Mouse (Mus musculus): Measurements from ENCODE around the gene Srcap.
"Not testable (repeated sequence)": the region's sequence is repeated elsewhere in the genome, so short reads cannot be mapped to it uniquely, and the experiment has no call there.

The Srcap gene

GRCm38 (mm10) chr7:127489982-127490381 is 21.8 kb upstream of the Srcap start:
- DNase-seq (ENCODE audit: low spot score in 2 of 2) = no peak

DNA sequence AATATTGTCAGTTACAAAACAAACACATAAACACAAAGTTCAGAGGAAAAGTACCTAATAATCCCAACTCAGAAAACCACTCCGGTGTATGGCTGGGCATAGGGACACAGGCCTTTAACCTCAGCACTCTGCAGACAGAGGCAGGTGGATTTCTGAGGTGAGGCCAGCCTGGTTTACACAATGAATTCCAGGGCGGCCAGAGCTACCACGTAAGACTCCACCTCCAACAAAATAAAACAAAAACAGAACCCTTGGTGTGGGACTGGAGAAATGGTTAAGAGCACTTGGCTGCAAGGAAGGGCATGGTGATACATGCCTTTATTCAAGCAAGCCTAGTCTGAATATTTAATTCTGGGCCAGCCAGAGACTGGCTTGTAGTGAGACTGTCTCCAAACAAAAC is 19.9 kb upstream of the Srcap start:
- no peak for DNase-seq (ENCODE audit: low spot score in 2 of 2)

GRCm38 (mm10) chr7:127494648-127495047 is 17.1 kb upstream of the Srcap start:
- no peak for DNase-seq (ENCODE audit: low spot score in 2 of 2)

DNA sequence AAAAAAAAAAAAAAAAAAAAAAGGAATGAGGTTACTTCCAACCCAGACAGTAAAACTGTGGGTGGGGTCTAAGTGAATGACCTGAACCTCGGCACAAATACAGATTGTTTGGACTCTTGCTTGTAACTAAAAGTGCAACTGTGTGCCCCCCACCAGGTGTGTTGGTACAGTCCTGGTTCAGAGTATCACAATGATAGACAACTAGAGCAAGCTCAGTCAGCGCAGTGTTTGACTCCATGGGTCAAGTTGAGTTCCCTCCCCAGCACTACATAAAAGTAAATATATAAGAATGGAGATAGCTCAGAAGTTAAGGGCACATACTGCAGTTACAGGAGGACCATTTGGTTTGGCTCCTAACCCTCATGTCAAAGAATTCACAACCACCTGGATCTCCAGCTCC is 14.4 kb upstream of the Srcap start:
- DNase-seq (ENCODE audit: low spot score in 2 of 2) = no peak

GRCm38 (mm10) chr7:127498407-127498806 is 13.4 kb upstream of the Srcap start:
- no peak for DNase-seq (ENCODE audit: low spot score in 2 of 2)

GRCm38 (mm10) chr7:127508291-127508690 is 3.5 kb upstream of the Srcap start:
- DNase-seq (ENCODE audit: low spot score in 2 of 2) = no peak

GRCm38 (mm10) chr7:127509830-127510229 is 2.0 kb upstream of the Srcap start:
- DNase-seq (ENCODE audit: low spot score in 2 of 2) = not testable (repeated sequence)

DNA sequence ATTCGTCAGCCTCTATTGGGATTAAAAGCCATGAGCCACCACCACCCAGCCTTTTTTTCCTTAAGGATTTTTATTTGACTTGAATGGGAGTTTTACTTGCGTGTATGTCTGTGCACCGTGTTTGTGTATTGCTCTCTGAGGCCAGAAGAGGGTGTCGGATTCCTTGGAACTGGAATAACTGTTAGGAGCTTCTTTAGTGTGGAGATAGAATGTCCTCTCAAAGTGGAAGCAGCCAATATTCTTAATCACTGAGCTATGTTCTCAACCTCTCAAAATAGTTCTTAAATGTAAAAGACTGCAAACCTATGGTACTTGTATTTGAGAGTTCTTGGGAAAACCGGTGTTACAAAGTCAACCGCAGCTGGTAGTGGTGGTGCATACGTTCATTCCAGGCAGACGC is 542 bp upstream of the Srcap start:
- DNase-seq (ENCODE audit: low spot score in 2 of 2) = no peak

GRCm38 (mm10) chr7:127512231-127513015 is 640 bp downstream of the Srcap start:
- DNase-seq (ENCODE audit: low spot score in 2 of 2) = peak; percentile 70 to 92

- DNase-seq (ENCODE audit: low spot score in 2 of 2) = no peak
These were observed 1.2 kb downstream of the Srcap start for GRCm38 (mm10) chr7:127513016-127513390.

DNA sequence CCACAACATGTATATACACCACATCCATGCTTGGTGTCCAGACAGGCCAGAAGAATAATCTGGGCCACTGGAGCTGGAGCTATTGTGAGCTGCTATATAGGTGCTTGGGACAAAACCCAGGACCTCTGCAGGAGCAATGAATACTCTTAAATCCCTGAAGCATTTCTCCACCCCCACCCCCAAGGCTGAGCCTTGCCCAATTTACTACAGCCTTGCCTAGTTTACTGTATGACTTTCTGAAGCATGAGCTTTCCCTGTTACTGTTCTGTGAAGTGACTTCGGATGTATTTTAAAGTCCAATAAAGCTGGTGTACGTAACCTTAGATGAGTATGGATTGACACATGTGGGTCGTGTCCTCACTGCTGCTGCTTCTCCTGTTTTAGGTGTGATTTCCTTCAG is 2.0 kb downstream of the Srcap start:
- no peak for DNase-seq (ENCODE audit: low spot score in 2 of 2)

DNA sequence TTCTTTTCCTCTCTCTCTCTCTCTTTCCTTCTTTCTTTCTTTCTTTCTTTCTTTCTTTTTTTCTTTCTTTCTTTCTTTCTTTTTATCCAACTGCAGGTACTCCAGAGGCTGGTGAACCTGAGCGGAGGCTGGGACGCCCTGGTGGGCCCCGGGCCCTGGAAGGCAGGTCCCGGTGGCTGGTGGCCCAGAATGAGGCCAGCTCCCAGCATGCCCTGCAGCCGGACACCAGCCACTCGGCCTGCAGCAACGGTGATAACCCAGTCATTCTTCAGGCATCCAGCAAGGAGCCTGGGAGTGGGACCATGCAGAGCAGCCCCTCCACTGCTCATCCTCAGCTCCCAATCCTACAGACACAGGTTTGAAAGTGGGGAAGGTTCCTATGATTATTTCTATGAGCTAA is 4.1 kb downstream of the Srcap start:
- DNase-seq (ENCODE audit: low spot score in 2 of 2) = no peak

- DNase-seq (ENCODE audit: low spot score in 2 of 2) = no peak
These were observed 4.6 kb downstream of the Srcap start for GRCm38 (mm10) chr7:127516344-127516743.

DNA sequence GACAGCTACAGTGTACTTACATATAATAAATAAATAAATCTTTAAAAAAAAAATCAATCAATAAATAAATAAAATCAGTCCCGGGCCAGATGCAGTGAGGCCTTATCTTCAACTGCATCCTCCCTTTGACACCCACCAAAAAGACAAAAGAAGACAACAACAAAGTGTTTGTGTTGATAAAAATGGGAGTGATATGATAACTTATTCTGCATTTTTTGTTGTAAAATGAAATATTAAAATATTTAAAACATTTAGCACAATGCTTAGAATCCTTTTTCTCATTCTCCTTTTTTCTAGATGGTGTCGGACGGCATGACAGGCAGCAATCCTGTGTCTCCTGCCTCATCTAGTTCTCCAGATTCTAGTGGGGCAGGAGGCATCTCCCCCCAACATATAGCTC is 7.5 kb downstream of the Srcap start, which contains the start of gene Gm42715:
Gene Gm42715, plus strand, starts transcription at position 301 of the 400 bp plus-strand sequence.
- DNase-seq (ENCODE audit: low spot score in 2 of 2) = no peak

- no peak for DNase-seq (ENCODE audit: low spot score in 2 of 2)
These were observed 29.9 kb downstream of the Srcap start for GRCm38 (mm10) chr7:127541671-127542070.

DNA sequence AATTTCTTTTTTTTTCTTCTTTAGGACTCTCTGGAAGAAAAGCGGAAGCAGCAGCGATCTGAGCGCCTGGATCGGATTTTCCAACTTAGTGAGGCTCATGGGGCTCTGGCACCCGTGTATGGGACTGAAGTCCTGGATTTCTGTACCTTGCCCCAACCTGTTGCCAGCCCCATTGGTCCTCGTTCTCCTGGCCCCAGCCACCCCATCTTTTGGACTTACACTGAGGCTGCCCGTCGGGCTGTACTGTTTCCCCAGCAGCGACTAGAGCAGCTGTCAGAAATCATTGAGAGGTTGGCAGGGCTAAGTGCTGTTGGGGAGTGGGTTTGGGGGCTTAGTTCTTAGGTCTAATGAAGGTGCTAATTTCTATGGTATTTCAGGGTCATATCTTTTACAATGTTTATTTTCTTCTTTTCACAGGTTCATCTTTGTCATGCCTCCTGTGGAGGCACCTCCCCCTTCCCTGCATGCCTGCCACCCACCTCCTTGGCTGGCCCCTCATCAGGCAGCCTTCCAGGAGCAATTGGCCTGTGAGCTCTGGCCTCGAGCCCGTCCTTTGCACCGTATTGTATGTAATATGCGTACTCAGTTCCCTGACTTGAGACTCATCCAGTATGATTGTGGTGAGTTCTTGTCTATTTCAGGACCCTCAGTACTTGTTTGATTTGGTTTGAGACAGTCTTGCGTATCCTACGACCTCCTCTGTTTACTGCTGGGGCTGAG is 37.5 kb downstream of the Srcap start:
- peak in 1 of 2 experiments; percentile 45 for DNase-seq (ENCODE audit: low spot score in 2 of 2)

GRCm38 (mm10) chr7:127551558-127551957 is 39.8 kb downstream of the Srcap start:
- DNase-seq (ENCODE audit: low spot score in 2 of 2) = no peak

- no peak for DNase-seq (ENCODE audit: low spot score in 2 of 2)
These were observed 48.8 kb downstream of the Srcap start for GRCm38 (mm10) chr7:127560580-127560979.

DNA sequence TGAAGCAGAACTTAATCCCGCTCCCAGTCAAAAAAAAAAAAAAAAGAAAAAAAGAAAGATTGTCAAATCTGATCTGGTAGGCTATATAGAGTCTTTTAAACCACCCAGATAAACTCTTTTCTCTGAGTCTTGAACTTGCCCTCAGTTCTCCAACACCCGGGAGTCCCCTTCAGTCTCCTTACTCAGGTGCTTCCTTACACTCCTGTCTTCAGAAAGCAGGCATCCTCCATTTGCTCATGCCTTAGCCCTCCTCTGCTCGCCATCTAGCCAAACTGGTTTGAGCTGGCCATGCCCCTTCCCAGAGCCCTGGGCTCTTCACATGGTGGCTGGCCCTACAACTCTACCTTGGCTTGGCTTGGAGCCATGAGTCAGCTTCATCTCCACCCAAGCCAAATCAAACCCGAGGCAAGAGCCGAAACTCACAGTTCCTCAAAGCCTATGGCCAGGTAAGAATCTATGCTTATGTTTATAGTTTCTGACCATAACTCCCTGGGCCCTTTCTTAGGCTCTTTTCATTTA is 49.6 kb downstream of the Srcap start, which contains the start of gene Tmem265:
Gene Tmem265, plus strand, starts transcription at position 51 of the 519 bp plus-strand sequence.
- no peak for DNase-seq (ENCODE audit: low spot score in 2 of 2)

DNA sequence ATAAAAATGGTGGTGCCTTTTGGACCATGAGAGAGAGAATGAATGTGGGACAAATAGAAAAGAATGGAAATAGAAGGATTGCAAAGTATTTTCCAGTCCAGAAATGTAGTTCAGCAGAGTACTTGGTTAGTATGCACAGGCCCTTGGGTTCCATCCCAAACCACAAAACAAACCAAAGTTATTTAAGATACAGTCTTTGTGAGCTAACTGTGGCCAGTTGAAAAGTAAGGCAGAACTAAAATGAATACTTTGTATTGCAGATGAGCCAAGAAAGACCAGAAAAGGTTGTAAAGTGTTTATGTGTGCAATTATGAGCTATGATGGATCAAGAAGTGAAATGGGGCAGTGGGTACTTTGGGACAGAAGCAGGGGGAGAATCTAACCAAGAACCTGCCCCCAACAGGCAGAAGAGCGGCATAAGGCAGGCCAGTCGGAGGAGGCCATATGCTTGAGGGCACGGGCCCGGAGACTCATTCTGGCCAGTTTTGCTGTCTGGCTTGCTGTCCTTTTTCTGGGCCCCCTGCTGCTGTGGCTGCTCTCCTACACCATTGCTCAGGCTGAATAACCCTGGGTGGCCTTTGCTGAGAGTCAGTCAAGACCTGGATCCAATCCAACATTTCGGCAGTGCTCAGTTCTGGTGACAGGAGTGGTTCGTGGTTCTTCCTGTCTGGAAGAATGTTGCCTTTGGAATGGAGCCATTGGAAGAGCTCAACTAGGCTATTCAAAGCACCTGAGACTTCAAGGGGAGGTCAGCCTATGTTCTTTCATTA is 52.8 kb downstream of the Srcap start:
- peak in 1 of 2 experiments; percentile 44 for DNase-seq (ENCODE audit: low spot score in 2 of 2)

GRCm38 (mm10) chr7:127572895-127573471 is 61.2 kb downstream of the Srcap start, which contains the start of gene Phkg2:
Gene Phkg2, plus strand, starts transcription at chr7:127573340.
- peak; percentile 55 to 79 for DNase-seq (ENCODE audit: low spot score in 2 of 2)

All from cerebellum, postnatal 4 days (tissue).